Mouse (Mus musculus) olfactory bulb, adult 2 months (tissue): ENCODE results near the gene Gm21767. TPM values are rescaled to one million over a fixed set of nuclear protein-coding genes. Genes with fewer than 3 reads are reported as not detected.
"Not testable (repeated sequence)": the region's sequence is repeated elsewhere in the genome, so short reads cannot be mapped to it uniquely, and the experiment has no call there.

Experiments
- H3K27ac ChIP-seq: fragments of 200-500 bp; 2 replicates; pipeline ENCODE4 v1.5.1; 2012; ENCODE audit warnings: low read depth, low read length; ENCODE audit not compliant: insufficient read depth
- H3K4me1 ChIP-seq: fragments of 200-500 bp; 2 replicates; pipeline ENCODE4 v1.6.1; 2012; ENCODE audit warnings: low read length; ENCODE audit not compliant: control insufficient read depth, insufficient read depth
- H3K4me3 ChIP-seq: fragments of 200-500 bp; 2 replicates; pipeline ENCODE4 v1.5.1; 2012; ENCODE audit warnings: mild to moderate bottlenecking, low read depth, low read length, moderate library complexity; ENCODE audit not compliant: insufficient read depth
- WGBS: fragments of 180-500 bp; shearing (Covaris S2); methylation state at CpG from one replicate; pipeline ENCODE4 v1.1.7; 2018; 5-methylcytosine and 5-hydroxymethylcytosine counted together
- polyA plus RNA-seq: library from polyadenylated mRNA; stranded (reverse); fragments of >200 nt; gene quantifications from 2 replicates; pipeline ENCODE4 v1.2.4, GENCODE M21; 2012; ENCODE audit warnings: low replicate concordance; ENCODE audit not compliant: missing spikeins, insufficient read depth, insufficient read length

The Gm21767 gene
- polyA plus RNA-seq, result not detected in 2 replicates

- H3K4me1 ChIP-seq, H3K27ac ChIP-seq, H3K4me3 ChIP-seq: not testable (repeated sequence)
- WGBS, result no CpG with 5 or more reads among the region's 3 CpGs
These were observed at the start of gene Gm21767 for GRCm38 (mm10) chrY:13941438-13941837. Gene Gm21767 (plus strand): TSS chrY:13941738.
